Mouse (Mus musculus): Measurements from ENCODE around the gene Rbm20. TPM values are rescaled to one million over a fixed set of nuclear protein-coding genes. Genes with fewer than 3 reads are reported as not detected.
A peak's percentile ranks its signal among the peaks of the same experiment; 100 is the strongest.
"Not testable (repeated sequence)": the region's sequence is repeated elsewhere in the genome, so short reads cannot be mapped to it uniquely, and the experiment has no call there.

The Rbm20 gene
- total RNA-seq, 2 experiments from 2014 or later = 51.0 to 79.9 TPM

DNA sequence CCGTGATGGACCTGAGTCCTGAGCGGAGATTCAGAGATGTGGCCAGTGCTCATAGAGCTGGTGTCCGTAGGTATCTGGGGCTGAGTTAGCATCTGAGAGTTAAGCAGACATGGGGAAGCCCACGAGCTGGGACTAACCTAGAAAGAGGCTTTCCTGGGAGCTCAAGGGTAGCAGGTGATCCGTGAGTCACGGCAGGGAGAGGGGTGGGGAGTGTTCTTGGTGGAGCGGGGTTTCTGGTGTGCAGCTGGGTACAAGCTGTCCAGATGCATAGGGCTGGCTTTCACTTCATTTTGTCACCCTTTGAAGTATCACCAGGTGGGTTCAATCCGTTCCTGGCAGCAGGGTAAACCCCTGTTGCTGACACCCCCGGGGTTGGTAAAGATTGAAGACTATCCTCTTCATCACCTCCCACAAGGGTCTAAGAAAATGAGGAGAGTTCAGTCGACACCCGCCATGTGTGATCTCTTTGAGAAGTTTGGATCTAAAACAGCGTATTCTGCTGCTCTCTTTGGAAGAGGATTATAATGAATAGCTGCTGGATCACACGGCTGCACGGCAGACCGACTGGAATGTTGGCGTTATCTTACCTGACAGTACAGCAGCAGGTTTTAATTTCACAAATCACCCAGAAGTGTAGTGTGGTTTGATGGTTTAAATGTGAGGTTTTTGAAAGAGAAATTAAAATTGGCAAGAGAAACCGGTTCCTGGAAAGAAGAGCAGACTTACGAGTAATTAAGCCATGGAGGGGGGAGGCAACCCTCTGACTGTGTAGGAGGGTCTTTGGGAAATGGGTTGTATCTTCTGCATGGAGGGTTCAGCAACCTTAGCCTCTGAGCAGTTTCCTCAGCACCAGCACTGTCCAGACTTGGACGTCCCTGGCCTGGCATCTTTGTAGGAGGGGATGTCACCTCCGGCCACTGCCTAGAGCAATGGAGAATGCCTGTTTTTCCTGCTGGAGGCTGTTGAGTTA, 114.9 kb downstream of the Rbm20 start:
- no peak for DNase-seq

DNA sequence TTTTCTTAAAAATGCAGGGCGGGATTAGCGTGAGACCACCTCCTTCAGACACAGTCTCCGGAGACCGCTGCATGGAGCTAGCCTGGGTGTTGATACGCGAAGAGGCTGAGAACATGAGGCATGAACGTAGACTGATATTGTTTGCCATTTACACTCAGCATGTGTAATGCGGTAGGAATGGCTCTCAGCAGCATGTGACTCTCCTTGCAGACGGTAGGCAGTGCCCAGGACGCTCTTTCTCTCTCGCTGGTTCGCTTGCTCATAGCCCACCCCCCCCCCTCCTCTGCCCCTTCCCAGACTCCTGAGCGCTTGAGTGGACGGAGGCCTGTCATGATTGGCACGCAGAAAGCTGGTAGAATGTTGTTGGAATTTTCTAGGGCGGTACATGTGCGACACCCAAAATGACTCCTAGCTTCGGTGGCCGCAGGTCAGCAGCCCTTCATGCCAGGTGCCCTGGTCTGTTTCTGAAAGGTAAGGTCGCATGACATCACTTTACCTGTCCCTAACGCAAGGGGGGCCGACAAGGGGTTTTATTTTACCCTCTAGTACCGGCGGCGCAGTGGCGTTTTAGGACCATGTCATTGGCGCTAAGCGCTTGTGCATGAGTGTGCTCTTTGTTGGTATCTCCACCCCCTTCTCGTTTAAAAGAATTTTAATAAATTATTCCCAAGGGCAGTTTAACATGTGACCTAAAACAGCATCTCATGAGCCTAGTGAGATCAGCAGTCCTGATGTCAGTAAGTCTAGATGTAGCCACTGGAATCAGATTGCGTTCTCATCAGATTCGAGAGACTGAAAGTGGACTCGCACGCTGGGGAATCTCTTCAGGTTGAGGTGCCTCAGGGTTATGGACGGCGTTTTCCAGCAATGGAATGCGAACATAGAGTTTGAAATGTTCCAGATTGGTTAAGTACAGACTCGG, 116.1 kb downstream of the Rbm20 start:
- peak; percentile 51 for DNase-seq

DNA sequence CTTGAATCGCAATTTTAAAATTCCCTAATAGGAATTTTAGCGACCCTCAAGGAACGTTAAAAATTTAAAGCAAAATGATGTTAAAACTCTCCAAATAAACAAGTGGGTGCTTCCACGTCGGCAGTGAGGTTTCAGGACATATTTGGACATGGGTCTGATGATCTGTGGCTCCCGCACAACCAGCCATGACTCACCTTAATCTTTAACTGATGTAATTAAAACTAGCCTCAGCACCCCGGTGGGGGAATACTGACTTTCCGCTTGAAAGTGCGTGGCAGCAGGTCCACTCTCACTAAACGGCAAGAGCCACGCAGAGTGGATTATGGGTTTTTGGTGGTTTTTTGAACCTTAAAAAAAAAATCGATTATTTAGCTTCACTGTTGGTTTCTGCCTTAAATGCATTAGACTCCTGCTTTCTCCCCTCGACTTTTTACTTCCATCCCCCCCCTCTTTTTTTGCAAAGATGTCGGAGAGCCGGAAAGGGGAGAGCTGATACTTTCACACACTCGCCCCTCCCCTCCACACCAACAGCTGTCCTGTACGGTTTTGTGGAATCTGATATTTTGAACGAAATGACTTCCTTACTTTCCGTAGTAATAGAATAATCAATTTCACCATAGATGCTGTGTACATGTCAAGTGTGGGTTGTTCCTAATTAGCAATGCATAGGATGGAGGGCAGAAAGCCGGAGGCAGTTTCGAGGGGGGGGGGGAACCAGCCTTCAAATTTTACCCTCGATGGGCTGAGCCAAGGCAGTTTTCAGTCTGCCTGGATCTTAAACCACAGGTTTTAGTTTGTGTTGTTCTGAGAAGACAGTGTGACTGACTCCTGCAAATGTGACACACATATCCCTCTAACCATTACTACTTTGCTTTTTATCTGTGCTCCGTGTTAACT, 117.1 kb downstream of the Rbm20 start:
- no peak for DNase-seq

DNA sequence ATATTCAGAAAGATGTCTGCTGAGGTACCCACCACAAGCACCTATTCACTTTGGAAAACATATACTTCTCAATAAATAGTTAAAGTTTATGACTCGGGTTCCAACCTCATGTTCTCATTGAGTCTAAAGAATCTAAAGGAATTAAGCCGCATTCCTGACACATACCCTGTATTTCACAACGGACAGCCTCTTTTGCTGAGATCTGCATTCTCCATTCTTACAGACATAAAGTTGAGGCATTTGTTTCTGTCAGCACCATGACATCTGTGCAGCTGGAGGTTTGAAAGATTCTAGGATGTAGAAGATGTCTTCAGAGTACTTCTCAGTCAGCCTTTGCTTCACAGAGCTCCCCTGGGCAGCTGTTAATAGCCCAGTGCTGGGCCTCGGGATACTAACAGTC, 117.9 kb downstream of the Rbm20 start:
- DNase-seq = no peak

DNA sequence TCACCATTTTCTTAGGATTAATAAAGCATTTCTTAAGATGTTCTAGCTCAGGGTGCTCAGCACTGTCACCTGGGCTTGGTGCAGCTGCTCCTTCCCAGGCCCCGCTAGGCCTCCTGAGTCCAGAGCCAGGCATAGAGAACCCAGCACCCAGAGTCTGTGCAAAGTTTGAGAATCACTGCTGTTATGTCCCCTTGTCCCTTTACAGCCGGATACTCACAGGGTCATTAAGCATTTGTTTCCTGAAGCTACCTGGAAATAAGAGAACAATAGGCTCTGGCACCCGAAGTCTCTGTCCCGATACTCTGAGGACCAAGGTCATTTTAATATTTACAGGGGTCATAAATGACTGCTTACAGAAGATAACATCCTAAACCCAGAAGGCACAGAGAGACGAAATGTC, 118.9 kb downstream of the Rbm20 start:
- DNase-seq = no peak

DNA sequence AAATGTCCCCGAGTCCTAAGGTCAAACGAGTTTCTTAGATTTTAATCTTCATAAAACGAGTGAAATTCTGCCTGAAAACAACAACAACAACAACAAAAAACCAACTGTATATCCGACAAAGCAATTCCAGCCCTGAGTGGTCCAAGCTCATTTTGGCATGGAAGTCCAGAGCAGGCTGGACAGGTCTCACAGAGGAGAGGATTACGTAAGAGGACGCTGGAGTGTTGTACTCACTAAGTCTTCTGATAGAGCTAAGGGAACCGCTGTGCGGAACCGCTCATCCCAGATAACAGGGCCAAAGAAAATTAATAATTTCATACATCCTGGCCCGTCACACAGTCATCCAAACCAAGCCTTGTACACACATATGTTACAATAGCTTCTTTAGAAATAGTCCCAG, 120.7 kb downstream of the Rbm20 start:
- no peak for DNase-seq

DNA sequence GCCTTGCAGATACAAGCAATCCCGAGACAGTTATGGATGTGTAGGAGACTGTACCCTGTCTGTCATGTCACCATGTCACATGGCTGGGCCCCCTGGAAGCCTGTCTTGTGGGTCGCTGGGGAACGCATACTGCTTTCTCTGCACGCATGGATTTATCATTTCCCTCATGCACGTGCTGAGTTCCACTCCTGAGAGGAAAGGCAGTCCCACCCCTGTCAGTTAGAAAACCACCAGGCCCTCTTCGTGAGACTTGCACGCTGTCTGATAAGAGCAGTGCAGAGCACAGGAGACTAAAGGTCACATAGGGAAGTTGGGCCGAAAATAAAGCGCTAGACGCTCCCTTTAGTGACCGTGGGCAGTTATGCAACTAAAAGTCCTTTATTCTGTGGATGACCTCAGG, 122.8 kb downstream of the Rbm20 start:
- no peak for DNase-seq

DNA sequence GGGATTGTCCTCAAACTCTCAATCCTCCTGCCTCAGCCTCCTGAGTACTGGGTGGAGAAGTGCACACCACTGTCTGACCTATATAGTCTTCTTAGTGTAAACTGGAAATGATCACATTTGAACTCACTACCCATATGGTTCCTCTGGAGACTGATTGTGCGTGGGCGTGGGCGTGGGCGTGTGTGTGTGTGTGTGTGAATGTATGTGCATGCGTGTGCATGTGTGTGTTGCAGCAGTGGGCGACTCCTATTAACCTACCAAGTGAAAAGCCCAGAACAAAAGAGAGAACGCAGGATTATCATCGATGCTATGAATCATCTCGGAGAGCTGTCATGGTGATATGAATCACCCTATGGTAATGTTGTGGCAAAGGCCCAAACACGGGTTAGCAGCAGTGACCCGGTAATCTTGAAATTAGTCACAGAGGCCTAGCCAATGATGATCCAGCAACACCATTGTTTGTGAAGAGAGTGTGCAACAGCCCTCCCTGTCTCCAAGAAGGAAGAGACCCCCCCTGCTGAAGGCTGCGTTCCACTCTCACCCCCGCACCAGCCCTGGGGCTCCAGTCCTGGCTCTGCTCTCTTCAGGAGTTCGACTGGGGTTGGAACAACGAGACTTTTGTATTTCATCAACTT, 123.4 kb downstream of the Rbm20 start:
- no peak for DNase-seq

DNA sequence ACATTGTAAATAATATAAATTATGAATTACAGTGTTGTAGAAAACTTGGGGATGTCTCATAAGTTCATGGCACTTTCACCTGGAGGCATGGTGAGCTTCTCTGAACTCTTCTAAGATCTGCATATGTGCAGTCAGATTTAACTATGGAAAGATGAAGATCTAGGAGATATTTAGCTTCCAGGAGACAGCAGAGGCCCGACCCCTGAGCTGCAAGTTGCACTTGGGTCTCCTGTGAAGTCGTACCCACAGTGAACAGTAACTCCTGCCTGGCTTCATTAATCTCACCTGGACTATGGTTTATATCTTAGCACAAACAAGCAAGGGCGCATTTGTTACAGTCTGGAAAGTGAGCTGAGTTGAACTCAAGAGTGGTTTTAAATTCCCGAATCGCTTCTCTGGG, 124.3 kb downstream of the Rbm20 start:
- DNase-seq = no peak

DNA sequence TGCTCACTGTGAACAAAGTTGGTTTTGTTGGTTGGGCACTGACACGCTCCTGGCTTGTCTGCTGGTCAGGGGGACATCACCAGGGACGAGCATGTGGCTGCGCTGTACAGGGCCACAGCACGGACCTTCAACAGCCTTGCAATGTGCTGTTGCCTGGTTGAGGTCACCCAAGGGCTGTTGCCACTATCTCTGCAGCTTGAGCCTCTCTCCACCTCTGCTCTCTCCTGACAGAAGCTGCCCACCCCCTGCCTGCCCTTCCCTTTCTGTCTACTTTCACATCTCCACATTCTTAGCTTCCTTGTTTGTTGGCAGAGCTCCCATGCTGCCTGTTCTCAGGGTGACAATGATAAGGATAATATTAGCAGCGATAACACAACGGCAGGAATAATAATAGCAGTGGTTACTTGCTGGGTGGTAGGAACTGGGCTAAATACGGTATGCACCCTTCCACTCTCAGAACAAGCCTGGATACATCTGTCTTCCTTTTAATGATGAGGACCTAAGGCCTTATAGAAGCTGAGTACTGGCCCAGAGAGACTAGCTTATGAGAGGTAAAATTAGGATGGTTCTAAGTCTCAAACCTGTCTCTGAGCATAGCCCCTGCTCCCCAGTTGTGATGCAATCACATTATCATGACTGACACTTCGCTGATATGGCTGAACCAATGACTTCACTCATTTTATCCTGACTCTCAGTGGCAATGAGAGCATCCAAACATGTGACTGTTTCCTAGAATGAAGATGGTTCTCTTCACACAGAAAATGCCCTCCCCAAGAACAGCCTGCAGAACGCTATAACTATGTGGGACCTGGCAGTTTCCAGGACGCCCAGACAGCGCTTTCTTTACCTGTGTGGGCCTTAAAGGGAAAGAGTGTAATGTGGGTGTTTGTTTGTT, 124.9 kb downstream of the Rbm20 start:
- DNase-seq = no peak

DNA sequence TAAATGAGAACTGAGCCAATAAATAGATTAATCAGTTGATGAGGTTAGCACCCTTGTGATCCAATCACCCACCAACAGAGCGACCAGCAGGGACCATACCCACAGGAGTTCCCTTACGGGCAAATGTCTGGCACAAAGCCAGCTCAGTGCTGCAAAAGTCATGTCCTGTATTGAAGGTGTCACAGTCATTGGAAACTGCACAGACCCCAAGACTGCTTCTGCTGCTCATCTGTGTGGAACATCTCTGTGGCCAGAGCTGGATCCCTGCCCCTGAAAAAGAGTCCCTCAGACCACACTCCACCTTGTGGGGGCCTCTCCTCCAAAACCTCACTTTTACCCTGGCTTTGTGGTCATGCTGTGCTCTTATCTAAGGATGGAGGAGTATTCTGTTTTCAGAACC, 126.8 kb downstream of the Rbm20 start:
- DNase-seq = no peak

DNA sequence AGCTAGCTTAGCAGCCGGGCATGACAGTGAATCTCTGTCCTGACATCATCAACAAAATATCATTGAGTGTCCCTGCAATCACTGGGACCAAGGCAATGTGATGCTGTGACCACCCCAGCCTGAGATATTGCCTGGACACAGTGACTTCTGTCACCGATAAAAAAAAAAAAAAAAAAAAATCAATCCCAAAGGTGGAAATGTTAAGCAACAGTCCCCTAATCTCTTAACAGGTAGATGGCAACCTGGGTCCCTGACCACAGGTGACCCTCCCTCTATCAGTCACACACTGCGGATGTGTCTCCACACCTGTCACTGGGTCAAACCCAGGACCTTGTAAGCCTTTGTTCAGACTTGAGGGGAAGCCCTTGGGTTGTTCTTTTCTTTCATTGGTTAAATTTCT, 128.0 kb downstream of the Rbm20 start:
- DNase-seq = no peak

DNA sequence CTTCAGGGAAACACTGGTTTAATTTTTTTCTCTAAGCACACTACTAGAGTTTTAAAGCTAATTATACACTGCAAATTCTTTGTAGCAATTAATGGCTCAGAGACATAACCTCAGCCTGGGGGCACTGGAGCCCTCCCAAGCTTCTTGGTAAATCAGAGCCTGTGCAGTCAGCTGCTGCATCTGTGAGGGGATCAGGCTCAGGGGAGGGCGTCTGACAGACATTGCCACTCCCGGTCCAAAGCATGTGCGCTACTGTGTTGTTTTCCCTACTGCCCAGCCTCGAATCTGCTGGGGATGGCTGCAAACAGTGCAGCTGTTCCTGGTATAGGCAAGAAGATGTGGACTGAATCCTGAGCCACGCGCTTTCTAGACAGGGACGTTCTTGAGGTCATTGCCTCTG, 129.0 kb downstream of the Rbm20 start:
- no peak for DNase-seq

DNA sequence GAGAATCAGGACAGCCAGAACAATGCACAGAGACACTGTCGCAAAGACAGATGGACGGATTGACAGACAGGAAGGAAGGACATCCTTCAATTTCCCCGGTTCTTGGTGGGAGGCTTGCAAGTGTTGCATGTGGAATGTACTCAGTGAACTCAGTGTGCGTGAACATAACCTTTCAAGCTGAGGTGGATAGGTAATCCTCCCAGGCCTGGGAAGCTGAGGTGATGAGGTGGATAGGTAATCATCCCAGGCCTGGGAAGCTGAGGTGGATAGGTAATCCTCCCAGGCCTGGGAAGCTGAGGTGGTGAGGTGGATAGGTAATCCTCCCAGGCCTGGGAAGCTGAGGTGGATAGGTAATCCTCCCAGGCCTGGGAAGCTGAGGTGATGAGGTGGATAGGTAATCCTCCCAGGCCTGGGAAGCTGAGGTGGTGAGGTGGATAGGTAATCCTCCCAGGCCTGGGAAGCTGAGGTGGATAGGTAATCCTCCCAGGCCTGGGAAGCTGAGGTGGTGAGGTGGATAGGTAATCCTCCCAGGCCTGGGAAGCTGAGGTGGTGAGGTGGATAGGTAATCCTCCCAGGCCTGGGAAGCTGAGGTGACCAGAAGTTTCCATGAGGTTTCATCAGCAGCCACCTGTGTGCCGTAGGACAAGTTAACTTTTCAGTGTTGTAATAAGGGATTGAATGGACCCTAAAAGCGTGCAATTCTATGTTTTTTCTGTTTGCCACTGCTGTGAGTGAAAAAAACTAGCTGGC, 129.6 kb downstream of the Rbm20 start:
- DNase-seq = not testable (repeated sequence)

DNA sequence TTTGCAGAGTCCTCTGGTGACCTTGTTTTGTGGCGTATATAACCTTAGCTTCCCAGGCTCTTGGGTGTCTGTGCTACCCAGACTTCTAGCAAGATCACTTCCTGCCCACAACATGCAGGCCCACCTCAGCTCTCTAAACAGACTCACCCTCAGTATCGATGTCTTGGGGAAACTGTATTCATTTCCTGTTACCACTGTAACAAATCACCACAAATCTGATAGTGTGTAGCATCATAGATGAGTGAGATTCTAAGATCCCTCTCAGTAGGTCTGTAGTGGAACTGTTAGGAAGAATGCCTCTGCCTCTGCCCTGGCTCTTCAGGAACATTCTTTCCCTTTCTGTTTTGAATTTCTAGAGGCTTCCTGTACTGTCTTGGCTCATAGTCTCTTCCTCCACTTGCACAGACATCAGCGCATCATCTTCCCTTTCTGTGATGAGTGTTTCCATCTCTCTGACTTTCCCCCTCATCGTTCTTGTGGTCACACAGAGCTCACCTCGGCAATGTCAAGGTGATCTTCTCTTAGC, 130.2 kb downstream of the Rbm20 start:
- no peak for DNase-seq

DNA sequence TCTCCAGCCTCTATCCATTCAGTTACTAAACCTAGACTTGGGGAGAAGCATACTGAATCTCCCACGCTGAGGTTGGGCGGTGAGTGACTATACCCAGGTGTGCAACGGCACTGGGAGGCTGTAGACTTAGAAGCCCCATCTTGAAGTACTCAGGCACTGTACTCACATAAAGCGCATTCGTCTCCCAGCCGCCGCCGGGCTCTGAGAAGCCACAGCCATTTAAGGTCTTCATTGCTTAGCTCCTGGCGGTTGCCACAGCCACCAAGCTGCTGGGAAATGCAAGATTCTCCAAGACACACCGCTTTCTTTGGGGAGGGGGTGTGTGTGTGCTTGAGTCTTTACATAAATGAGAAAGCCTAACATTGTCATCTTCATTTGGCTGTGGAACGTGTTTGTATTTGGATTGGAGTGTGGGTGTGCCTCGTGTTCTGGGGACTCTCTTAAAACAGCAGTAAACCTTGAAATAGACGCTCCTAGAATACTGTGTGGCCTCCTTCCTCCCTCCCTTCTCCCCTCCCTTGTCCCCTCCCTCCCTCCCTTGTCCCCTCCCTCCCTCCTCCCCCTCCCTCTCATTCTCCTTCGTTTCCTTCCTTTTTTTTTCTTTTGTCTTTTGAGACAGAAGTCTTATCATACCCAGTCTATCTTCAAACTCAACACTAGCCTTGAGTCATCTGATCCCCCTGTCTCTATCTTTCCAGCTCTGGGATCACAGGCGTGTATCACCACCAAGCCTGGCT, 131.1 kb downstream of the Rbm20 start:
- no peak for DNase-seq

DNA sequence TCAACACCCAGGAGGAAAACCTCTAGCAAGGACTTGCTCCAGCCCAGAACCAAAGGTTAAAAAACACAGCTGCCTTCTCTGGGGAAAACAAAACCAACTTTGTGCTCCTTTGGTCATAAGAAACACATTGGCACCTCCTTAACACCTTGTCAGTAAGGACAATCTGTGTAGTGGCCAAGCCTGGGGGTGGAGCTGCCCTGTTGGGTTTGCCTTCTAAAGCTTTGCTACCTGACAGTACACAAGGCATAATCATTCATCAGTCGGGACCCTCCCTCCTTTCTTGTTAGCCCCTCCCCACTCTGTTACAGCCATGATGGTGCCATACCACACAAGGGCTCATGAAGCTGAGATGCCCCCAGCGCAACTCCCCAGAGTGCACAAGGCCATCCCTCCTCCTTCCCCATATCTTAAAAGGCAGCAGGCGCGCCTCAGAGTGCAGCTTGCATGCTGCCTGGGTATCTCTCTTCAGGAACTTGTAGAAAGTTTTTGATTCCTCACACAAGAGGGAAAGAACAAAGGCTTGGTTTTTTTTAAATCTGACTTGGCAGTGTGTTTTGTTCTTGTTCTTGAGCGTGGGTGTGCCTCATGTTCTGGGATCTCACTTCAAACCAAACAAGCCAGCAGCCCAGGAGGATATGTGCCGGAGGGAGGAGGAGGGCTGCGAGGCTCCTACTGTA, 132.2 kb downstream of the Rbm20 start:
- no peak for DNase-seq

DNA sequence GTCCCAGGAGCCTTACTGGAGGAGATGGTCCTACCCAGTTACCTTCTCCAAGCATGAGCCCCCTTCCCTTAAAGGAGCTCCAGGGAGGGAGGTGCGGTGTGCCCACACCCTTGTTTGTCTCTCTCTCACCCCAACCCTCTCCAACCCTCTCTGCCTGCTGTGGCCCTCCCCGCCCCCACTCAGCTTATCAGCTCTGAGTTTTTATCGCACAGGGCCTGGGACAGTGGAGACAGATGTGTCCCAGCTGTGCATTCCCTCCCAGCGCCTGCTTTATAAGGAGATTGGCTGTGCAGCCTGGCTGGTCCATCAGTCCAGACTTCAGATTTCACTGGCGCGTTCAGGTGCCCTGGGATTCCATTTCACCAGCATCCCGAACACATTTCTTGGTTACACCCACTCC, 132.9 kb downstream of the Rbm20 start:
- DNase-seq = no peak

Measured in gastrocnemius, postnatal 25 days (tissue).